Mouse (Mus musculus): Measurements from ENCODE around the gene Kifc3. TPM values are rescaled to one million over a fixed set of nuclear protein-coding genes. Genes with fewer than 3 reads are reported as not detected.

Gene Kifc3
- polyA plus RNA-seq, 1 experiment from 2014 or later, result 19.8 TPM

- WGBS, result 82% methylated on average over 10 of the region's 10 CpGs
- Histone ChIP-seq H3K36me3 (ENCODE audit: control insufficient read depth, insufficient read depth, low read length) (peaks cover 44% of the 10 kb centered on the region), H3K27me3 (ENCODE audit: control insufficient read depth, insufficient read depth, low read length) (no peaks in the 10 kb centered on the region), H3K4me3 (ENCODE audit: low read length) (no peak overlapping the region), H3K4me1 (ENCODE audit: control insufficient read depth, insufficient read depth, low read length) (peaks cover 8% of the 10 kb centered on the region; the same call in 1 of the 2 replicates), H3K9ac (ENCODE audit: low read depth, low read length) (no peak overlapping the region), H3K27ac (ENCODE audit: low read depth, low read length) (no peak overlapping the region), H3K4me2 (replicated peaks; ENCODE audit: low read depth, low read length) (no peak overlapping the region), H3K9me3 (ENCODE audit: control insufficient read depth, low read length) (no peaks in the 10 kb centered on the region)
- no peak for ATAC-seq (ENCODE audit: low FRiP score, low TSS enrichment)
These were observed 117.7 kb downstream of the Kifc3 start for GRCm38 (mm10) chr8:95084744-95085431.

- no peak overlapping the region for H3K4me3 ChIP-seq (ENCODE audit: low read length)
- H3K36me3 ChIP-seq (ENCODE audit: control insufficient read depth, insufficient read depth, low read length), result peaks cover 42% of the 10 kb centered on the region
- H3K27ac ChIP-seq (ENCODE audit: low read depth, low read length), result no peak overlapping the region
- no peak overlapping the region for H3K9ac ChIP-seq (ENCODE audit: low read depth, low read length)
- H3K27me3 ChIP-seq (ENCODE audit: control insufficient read depth, insufficient read depth, low read length), result no peaks in the 10 kb centered on the region
- 90% methylated on average over 4 of the region's 4 CpGs for WGBS
- ATAC-seq (ENCODE audit: low FRiP score, low TSS enrichment), result no peak
- no peaks in the 10 kb centered on the region for H3K9me3 ChIP-seq (ENCODE audit: control insufficient read depth, low read length)
- no peak overlapping the region for H3K4me2 ChIP-seq (replicated peaks; ENCODE audit: low read depth, low read length)
- peaks cover 9% of the 10 kb centered on the region; the same call in 1 of the 2 replicates for H3K4me1 ChIP-seq (ENCODE audit: control insufficient read depth, insufficient read depth, low read length)
These were observed 118.4 kb downstream of the Kifc3 start for GRCm38 (mm10) chr8:95084261-95084660.

- Histone ChIP-seq H3K4me2 (replicated peaks; ENCODE audit: low read depth, low read length) (peak overlapping the region; percentile 87), H3K9ac (ENCODE audit: low read depth, low read length) (peak overlapping the region; percentile 72), H3K4me3 (ENCODE audit: low read length) (peak overlapping the region; percentile 73), H3K27me3 (ENCODE audit: control insufficient read depth, insufficient read depth, low read length) (no peaks in the 10 kb centered on the region), H3K9me3 (ENCODE audit: control insufficient read depth, low read length) (no peaks in the 10 kb centered on the region), H3K4me1 (ENCODE audit: control insufficient read depth, insufficient read depth, low read length) (peaks cover 9% of the 10 kb centered on the region; the same call in 1 of the 2 replicates), H3K36me3 (ENCODE audit: control insufficient read depth, insufficient read depth, low read length) (peaks cover 22% of the 10 kb centered on the region), H3K27ac (ENCODE audit: low read depth, low read length) (peak overlapping the region; percentile 52)
- ATAC-seq (ENCODE audit: low FRiP score, low TSS enrichment), result no peak
- 2% methylated on average over 11 of the region's 11 CpGs for WGBS
These were observed 121.0 kb downstream of the Kifc3 start for GRCm38 (mm10) chr8:95081650-95082049.

GRCm38 (mm10) chr8:95080381-95081341 is 122.0 kb downstream of the Kifc3 start, which contains the start of gene Katnb1:
Gene Katnb1, plus strand, starts transcription at chr8:95081186.
- Histone ChIP-seq H3K4me1 (ENCODE audit: control insufficient read depth, insufficient read depth, low read length) (peaks cover 9% of the 10 kb centered on the region; the same call in 1 of the 2 replicates), H3K4me2 (replicated peaks; ENCODE audit: low read depth, low read length) (peak within 1 kb of the TSS; percentile 87), H3K9me3 (ENCODE audit: control insufficient read depth, low read length) (no peaks in the 10 kb centered on the region), H3K4me3 (ENCODE audit: low read length) (peak within 1 kb of the TSS; percentile 73), H3K27me3 (ENCODE audit: control insufficient read depth, insufficient read depth, low read length) (no peaks in the 10 kb centered on the region), H3K9ac (ENCODE audit: low read depth, low read length) (peak within 1 kb of the TSS; percentile 79), H3K36me3 (ENCODE audit: control insufficient read depth, insufficient read depth, low read length) (peaks cover 18% of the 10 kb centered on the region), H3K27ac (ENCODE audit: low read depth, low read length) (peak within 1 kb of the TSS; percentile 57)
- peak; percentile 98 for ATAC-seq (ENCODE audit: low FRiP score, low TSS enrichment)
- under 1% methylated on average over 47 of the region's 47 CpGs for WGBS

- ATAC-seq (ENCODE audit: low FRiP score, low TSS enrichment), result no peak
- no peak overlapping the region for H3K4me2 ChIP-seq (replicated peaks; ENCODE audit: low read depth, low read length)
- H3K9ac ChIP-seq (ENCODE audit: low read depth, low read length), result no peak overlapping the region
- WGBS, result 84% methylated on average over 4 of the region's 4 CpGs
- H3K4me1 ChIP-seq (ENCODE audit: control insufficient read depth, insufficient read depth, low read length), result peaks cover 9% of the 10 kb centered on the region; the same call in 1 of the 2 replicates
- H3K27me3 ChIP-seq (ENCODE audit: control insufficient read depth, insufficient read depth, low read length), result no peaks in the 10 kb centered on the region
- H3K27ac ChIP-seq (ENCODE audit: low read depth, low read length), result no peak overlapping the region
- no peak overlapping the region for H3K4me3 ChIP-seq (ENCODE audit: low read length)
- peaks cover 8% of the 10 kb centered on the region for H3K36me3 ChIP-seq (ENCODE audit: control insufficient read depth, insufficient read depth, low read length)
- H3K9me3 ChIP-seq (ENCODE audit: control insufficient read depth, low read length), result no peaks in the 10 kb centered on the region
These were observed 123.3 kb downstream of the Kifc3 start for GRCm38 (mm10) chr8:95079305-95079704.

- no peak overlapping the region for H3K4me2 ChIP-seq (replicated peaks; ENCODE audit: low read depth, low read length)
- no peak overlapping the region for H3K9ac ChIP-seq (ENCODE audit: low read depth, low read length)
- H3K4me1 ChIP-seq (ENCODE audit: control insufficient read depth, insufficient read depth, low read length), result peaks cover 9% of the 10 kb centered on the region; the same call in 1 of the 2 replicates
- ATAC-seq (ENCODE audit: low FRiP score, low TSS enrichment), result no peak
- H3K27ac ChIP-seq (ENCODE audit: low read depth, low read length), result no peak overlapping the region
- no peaks in the 10 kb centered on the region for H3K27me3 ChIP-seq (ENCODE audit: control insufficient read depth, insufficient read depth, low read length)
- H3K4me3 ChIP-seq (ENCODE audit: low read length), result no peak overlapping the region
- no peaks in the 10 kb centered on the region for H3K9me3 ChIP-seq (ENCODE audit: control insufficient read depth, low read length)
- H3K36me3 ChIP-seq (ENCODE audit: control insufficient read depth, insufficient read depth, low read length), result peaks cover 5% of the 10 kb centered on the region; the same call in 1 of the 2 replicates
- WGBS, result 77% methylated on average over 3 of the region's 3 CpGs
These were observed 124.6 kb downstream of the Kifc3 start for GRCm38 (mm10) chr8:95078055-95078454.

GRCm38 (mm10) chr8:95076151-95076550 is 126.5 kb downstream of the Kifc3 start:
- H3K27ac ChIP-seq (ENCODE audit: low read depth, low read length), result no peak overlapping the region
- 0 out of 2 replicates have a peak, but pooled peaks cover 2% of the 10 kb centered on the region for H3K4me1 ChIP-seq (ENCODE audit: control insufficient read depth, insufficient read depth, low read length)
- WGBS, result 82% methylated on average over 17 of the region's 17 CpGs
- H3K4me3 ChIP-seq (ENCODE audit: low read length), result no peak overlapping the region
- no peaks in the 10 kb centered on the region for H3K27me3 ChIP-seq (ENCODE audit: control insufficient read depth, insufficient read depth, low read length)
- ATAC-seq (ENCODE audit: low FRiP score, low TSS enrichment), result no peak
- H3K9me3 ChIP-seq (ENCODE audit: control insufficient read depth, low read length), result no peaks in the 10 kb centered on the region
- no peak overlapping the region for H3K9ac ChIP-seq (ENCODE audit: low read depth, low read length)
- no peaks in the 10 kb centered on the region for H3K36me3 ChIP-seq (ENCODE audit: control insufficient read depth, insufficient read depth, low read length)
- no peak overlapping the region for H3K4me2 ChIP-seq (replicated peaks; ENCODE audit: low read depth, low read length)

- 0 out of 2 replicates have a peak, but pooled peaks cover 2% of the 10 kb centered on the region for H3K4me1 ChIP-seq (ENCODE audit: control insufficient read depth, insufficient read depth, low read length)
- no peak overlapping the region for H3K4me3 ChIP-seq (ENCODE audit: low read length)
- ATAC-seq (ENCODE audit: low FRiP score, low TSS enrichment), result no peak
- H3K9ac ChIP-seq (ENCODE audit: low read depth, low read length), result no peak overlapping the region
- H3K9me3 ChIP-seq (ENCODE audit: control insufficient read depth, low read length), result no peaks in the 10 kb centered on the region
- no peak overlapping the region for H3K4me2 ChIP-seq (replicated peaks; ENCODE audit: low read depth, low read length)
- no peak overlapping the region for H3K27ac ChIP-seq (ENCODE audit: low read depth, low read length)
- no peaks in the 10 kb centered on the region for H3K36me3 ChIP-seq (ENCODE audit: control insufficient read depth, insufficient read depth, low read length)
- WGBS, result 73% methylated on average over 3 of the region's 3 CpGs
- no peaks in the 10 kb centered on the region for H3K27me3 ChIP-seq (ENCODE audit: control insufficient read depth, insufficient read depth, low read length)
These were observed 127.1 kb downstream of the Kifc3 start for GRCm38 (mm10) chr8:95075504-95075903.
